Mouse (Mus musculus): ENCODE results near the gene Tmem132e. TPM values are rescaled to one million over a fixed set of nuclear protein-coding genes. Genes with fewer than 3 reads are reported as not detected.

The Tmem132e gene
- polyA plus RNA-seq, 1 experiment: not detected

DNA sequence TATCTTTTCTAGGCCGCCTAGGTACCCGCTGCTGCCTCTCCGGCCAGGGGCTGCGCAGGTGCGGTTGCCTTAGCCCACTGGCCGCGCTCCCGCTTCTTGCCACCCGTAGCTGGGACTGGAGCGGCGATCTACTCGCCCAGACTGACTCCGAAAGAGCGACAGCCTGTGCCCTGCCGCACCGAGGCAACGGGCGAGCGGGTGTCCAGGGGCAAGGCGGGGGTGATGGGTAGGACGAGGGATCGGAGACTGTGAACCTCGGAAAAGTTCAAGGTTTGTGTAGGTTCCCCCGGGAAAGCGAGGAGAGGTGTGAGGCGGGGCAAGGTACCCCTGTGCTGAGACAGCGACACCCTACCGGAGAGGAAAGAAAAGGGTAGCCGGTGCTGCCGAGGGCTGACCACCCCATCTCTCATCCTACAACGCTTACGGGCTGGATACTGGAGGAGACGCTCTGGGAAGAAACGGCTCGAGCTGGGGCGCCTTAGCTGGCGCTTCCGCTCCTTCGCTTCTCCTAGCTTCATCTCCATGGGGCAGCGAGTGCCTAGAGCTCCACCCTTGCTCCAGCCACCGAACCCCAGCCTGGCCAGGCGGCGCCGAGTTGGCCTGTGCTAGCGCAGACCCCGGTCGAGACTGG lies 874 bp upstream of the Tmem132e start:
- H3K36me3 ChIP-seq (replicated peaks; ENCODE audit: low read length): no peaks in the 10 kb centered on the region
- H3K9me3 ChIP-seq: no peaks in the 10 kb centered on the region
- no peak overlapping the region for H3K4me3 ChIP-seq (replicated peaks)
- peaks cover 93% of the 10 kb centered on the region for H3K27me3 ChIP-seq (replicated peaks)
- 0 out of 2 replicates have a peak, but pooled peaks cover 3% of the 10 kb centered on the region for H3K4me1 ChIP-seq
- TF ChIP-seq GATA1 (IDR thresholded peaks at IDR 0.05; ENCODE audit: borderline replicate concordance, low read length) (no peak), FLI1 (IDR thresholded peaks at IDR 0.05; ENCODE audit: low read length) (no peak)

DNA sequence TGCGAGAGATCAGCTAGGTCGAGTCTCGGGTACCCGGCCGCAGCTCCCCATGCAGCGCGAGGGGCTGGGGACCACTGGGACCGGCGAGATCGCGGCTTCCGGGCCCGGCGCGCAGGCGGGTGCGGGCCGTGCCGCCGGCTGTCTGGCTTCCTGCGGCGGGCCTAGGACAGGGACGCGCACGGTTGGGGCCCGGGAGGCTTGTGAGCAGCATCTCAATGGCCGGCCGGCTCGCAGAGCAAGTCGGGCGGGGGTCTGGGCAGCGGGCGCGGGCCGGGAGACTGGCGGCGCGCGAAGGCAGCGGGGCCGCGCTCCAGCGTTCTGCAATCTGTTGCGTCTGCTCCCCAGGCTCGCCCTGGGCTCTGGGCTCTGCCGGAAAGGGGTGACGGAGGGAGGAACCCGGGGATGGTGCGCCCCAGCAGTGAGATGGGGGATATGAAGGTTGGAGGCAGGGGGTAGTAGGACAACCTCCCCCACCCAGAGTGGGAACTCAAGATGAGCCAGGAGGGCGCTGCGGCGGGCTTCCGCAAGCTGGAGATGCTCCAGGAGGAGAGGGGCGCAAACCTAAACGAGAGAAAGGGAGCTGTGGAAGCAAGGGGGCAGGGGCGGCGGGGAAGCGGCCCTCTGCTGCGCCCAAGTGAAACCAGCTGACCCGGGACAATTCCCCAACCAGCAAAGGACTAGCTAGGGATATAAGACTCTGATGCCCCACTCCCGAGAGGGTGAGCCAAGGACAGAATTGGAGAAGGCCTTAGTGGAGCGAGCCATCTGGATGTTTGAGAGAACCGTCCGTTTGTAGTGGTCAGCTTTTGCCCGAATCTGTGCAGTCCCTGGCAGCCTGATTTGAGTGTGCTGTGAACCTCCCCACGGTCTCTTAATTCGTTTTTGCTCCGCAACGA lies 944 bp downstream of the Tmem132e start:
- Histone ChIP-seq H3K4me1 (0 out of 2 replicates have a peak, but pooled peaks cover 3% of the 10 kb centered on the region), H3K36me3 (replicated peaks; ENCODE audit: low read length) (no peaks in the 10 kb centered on the region), H3K4me3 (replicated peaks) (no peak overlapping the region), H3K9me3 (no peaks in the 10 kb centered on the region), H3K27me3 (replicated peaks) (peaks cover 87% of the 10 kb centered on the region)
- TF ChIP-seq FLI1 (IDR thresholded peaks at IDR 0.05; ENCODE audit: low read length) (no peak), GATA1 (IDR thresholded peaks at IDR 0.05; ENCODE audit: borderline replicate concordance, low read length) (no peak)

DNA sequence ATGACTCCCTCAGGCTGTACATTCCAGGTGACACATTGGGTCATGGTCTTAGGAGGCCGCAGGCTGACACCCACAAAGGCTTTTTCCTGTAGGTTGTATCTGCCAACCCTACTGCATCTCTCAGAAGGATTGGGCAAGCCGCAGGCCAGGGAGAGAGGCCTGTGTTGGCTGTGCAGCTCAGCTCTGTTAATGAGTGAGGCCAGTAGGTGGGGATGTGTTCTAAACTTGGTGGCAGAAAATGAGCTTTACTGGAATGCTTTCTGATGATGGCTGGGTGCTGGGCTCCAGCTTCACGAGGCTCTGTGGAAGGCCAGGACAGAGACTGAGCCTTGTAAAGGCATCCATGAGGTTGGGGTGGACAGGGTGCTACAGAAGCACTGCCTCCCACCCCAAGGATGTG lies 3.6 kb downstream of the Tmem132e start:
- peaks cover 70% of the 10 kb centered on the region for H3K27me3 ChIP-seq (replicated peaks)
- H3K36me3 ChIP-seq (replicated peaks; ENCODE audit: low read length): no peaks in the 10 kb centered on the region
- no peak for TF ChIP-seq GATA1 (IDR thresholded peaks at IDR 0.05; ENCODE audit: borderline replicate concordance, low read length)
- no peak for TF ChIP-seq FLI1 (IDR thresholded peaks at IDR 0.05; ENCODE audit: low read length)
- H3K9me3 ChIP-seq: no peaks in the 10 kb centered on the region
- 0 out of 2 replicates have a peak, but pooled peaks cover 3% of the 10 kb centered on the region for H3K4me1 ChIP-seq
- H3K4me3 ChIP-seq (replicated peaks): no peak overlapping the region

DNA sequence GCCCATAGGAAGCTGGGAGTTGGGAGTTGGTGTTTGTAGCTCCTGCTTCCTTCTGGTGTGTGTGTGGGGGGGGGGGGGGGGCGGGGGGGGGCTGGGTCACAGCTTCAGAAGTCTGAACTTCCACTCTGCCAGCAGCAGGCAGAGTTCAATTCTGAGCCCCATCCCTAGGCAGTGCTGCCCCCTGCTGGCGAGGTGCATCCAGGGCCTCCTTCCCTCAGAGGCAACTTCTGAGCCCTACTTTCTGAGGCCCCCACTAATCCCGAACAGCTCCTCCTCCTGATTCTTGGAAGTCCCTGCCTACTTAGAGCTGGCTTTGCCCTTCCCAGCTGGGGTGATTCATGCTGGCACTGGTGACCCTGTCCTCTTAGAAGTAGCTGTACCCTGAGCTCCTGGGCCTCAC lies 10.9 kb downstream of the Tmem132e start:
- H3K9me3 ChIP-seq: peaks cover 3% of the 10 kb centered on the region; the same call in 1 of the 2 replicates
- peaks cover 24% of the 10 kb centered on the region for H3K27me3 ChIP-seq (replicated peaks)
- H3K4me3 ChIP-seq (replicated peaks): no peak overlapping the region
- TF ChIP-seq FLI1 (IDR thresholded peaks at IDR 0.05; ENCODE audit: low read length) (no peak), GATA1 (IDR thresholded peaks at IDR 0.05; ENCODE audit: borderline replicate concordance, low read length) (no peak)
- H3K4me1 ChIP-seq: no peaks in the 10 kb centered on the region
- no peaks in the 10 kb centered on the region for H3K36me3 ChIP-seq (replicated peaks; ENCODE audit: low read length)

DNA sequence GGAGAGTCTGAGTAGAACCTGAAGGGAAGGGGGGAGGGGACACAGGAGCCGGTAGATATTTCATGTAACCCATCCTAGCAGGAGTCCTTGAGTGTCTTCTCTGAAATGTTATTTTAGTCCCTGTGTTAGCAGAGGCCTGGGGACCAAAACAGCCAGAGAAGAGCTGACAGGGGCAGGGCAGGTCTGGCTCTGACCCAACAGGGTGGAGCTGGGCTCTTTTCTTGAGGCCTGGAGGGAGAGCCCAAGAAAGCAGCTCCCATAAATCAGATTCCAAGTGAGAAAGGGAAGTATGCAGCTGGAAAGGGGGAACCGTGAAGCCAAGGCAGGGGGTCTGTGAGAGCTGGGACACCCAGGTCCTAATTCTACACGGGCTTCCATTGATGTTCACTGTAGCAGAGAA lies 16.9 kb downstream of the Tmem132e start:
- H3K4me3 ChIP-seq (replicated peaks): no peak overlapping the region
- no peaks in the 10 kb centered on the region for H3K9me3 ChIP-seq
- H3K27me3 ChIP-seq (replicated peaks): peaks cover 26% of the 10 kb centered on the region
- TF ChIP-seq GATA1 (IDR thresholded peaks at IDR 0.05; ENCODE audit: borderline replicate concordance, low read length) (no peak), FLI1 (IDR thresholded peaks at IDR 0.05; ENCODE audit: low read length) (no peak)
- no peaks in the 10 kb centered on the region for H3K4me1 ChIP-seq
- H3K36me3 ChIP-seq (replicated peaks; ENCODE audit: low read length): no peaks in the 10 kb centered on the region

DNA sequence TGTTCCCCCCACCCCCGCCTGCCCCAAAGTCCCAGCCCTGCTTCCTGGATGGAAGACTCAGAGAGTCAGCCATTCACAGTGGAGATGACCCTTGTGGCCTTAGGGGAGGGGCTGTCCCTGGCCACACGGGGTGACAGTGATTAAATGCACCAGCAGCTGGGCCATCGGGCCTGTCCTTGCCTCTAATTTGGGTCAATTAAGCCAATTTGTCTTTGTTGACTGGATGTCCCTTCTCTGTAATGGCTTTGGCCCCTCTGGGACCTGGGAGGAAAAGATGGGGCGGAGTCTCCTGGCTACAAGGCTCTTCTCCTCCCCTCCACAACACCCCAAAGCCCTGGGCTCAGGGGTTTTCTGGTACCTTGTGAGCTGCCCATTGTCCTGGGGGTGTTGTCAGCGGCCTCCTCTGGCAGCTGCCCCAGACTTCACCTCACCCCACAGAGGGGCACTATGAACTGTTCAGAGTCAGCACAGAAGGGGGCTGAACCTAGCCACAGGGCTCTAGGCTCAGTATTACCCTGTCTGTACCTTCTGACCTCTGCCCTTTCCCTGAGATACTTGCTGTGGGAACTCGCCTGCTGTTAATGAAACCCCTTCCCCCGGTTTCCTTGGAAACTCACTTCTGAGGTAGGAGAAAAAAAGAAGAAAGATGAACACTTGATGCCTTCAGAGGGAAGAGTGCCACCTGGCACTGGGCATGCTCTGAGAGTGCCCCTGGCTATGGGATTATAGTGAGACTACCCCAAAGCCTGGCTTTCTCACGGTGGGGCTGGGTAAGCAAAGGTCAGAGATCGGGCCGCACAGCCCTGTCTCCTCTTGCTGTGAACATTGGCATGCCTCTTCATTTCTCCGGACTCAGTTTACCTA lies 17.9 kb downstream of the Tmem132e start:
- Histone ChIP-seq H3K36me3 (replicated peaks; ENCODE audit: low read length) (no peaks in the 10 kb centered on the region), H3K27me3 (replicated peaks) (peaks cover 23% of the 10 kb centered on the region), H3K9me3 (no peaks in the 10 kb centered on the region), H3K4me3 (replicated peaks) (no peak overlapping the region), H3K4me1 (no peaks in the 10 kb centered on the region)
- TF ChIP-seq GATA1 (IDR thresholded peaks at IDR 0.05; ENCODE audit: borderline replicate concordance, low read length) (no peak), FLI1 (IDR thresholded peaks at IDR 0.05; ENCODE audit: low read length) (no peak)

DNA sequence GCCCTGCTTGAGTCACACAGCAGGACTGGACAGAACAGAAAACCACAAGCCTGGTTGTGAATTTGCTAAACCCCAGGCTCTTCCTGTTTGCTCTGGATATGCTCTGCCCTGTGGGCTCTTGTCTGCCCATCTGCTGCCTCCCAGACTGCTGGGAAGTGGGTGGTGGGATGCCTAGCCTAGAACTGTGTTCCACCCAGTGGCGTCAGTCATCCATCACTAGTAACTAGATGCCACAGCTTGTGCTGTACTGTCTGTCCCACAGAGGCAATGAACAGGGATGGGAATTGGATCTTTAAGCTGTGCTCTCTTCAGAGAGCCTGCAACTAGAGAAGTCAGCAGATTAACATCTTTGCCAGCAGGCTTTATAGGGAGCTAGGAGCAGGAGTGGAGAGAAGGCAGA lies 23.8 kb downstream of the Tmem132e start:
- peaks cover 14% of the 10 kb centered on the region for H3K27me3 ChIP-seq (replicated peaks)
- TF ChIP-seq FLI1 (IDR thresholded peaks at IDR 0.05; ENCODE audit: low read length) (no peak), GATA1 (IDR thresholded peaks at IDR 0.05; ENCODE audit: borderline replicate concordance, low read length) (no peak)
- no peaks in the 10 kb centered on the region for H3K4me1 ChIP-seq
- no peaks in the 10 kb centered on the region for H3K9me3 ChIP-seq
- H3K4me3 ChIP-seq (replicated peaks): no peak overlapping the region
- no peaks in the 10 kb centered on the region for H3K36me3 ChIP-seq (replicated peaks; ENCODE audit: low read length)

DNA sequence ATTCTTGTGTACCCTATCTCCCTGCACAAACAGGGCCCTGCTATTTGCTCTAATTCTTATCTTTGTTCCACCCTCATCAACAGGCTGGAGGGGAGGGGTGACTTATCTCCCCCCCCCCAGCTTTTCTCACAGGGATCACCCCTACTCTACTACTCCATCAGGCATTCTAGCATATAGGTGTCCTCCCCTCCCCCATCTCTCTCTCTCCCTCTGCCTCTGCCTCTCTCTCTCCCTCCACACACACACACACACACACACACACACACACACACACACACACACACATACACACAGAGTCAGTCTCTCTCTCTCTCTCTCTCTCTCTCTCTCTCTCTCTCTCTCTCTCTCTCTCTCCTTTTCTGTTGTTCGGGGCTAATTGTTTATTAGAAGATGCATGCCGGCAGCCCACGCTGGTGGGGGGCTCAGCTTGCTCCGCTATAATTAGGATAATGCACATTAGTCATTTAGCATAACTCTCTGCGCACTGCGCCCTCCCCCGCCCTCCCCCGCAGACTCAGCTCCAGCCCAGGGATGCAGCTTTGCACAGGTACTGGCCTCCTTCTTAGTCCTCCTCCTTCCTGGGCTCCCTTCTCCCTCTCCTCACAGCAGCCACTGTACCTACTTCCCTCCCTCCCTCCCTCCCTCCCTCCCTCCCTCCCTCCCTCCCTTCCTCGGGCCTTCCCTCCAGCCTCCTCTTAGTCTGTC lies 29.8 kb downstream of the Tmem132e start:
- TF ChIP-seq GATA1 (IDR thresholded peaks at IDR 0.05; ENCODE audit: borderline replicate concordance, low read length): no peak
- TF ChIP-seq FLI1 (IDR thresholded peaks at IDR 0.05; ENCODE audit: low read length): no peak
- H3K27me3 ChIP-seq (replicated peaks): peaks cover 20% of the 10 kb centered on the region
- no peaks in the 10 kb centered on the region for H3K36me3 ChIP-seq (replicated peaks; ENCODE audit: low read length)
- H3K4me3 ChIP-seq (replicated peaks): no peak overlapping the region
- no peaks in the 10 kb centered on the region for H3K4me1 ChIP-seq
- no peaks in the 10 kb centered on the region for H3K9me3 ChIP-seq

DNA sequence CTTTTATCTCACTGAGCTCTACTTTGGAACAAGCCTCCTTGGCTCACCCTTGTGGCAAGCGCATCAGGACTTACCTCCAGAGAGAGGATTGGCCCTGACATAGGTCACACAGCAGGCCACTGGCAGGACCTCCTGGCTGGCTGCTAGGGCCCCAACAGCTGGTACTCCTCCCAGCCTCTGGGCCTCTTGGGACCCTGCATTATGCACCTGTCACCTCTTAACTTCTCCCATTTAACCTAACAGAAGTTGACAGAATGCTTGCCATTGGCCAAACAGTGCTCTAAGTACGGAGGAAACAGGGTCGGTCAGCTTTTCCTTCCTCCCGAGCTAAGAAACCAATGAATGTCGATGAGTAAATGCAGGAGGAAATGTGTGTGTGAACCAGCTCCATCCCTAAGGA lies 33.2 kb downstream of the Tmem132e start:
- Histone ChIP-seq H3K4me3 (replicated peaks) (no peak overlapping the region), H3K4me1 (no peaks in the 10 kb centered on the region), H3K9me3 (no peaks in the 10 kb centered on the region), H3K27me3 (replicated peaks) (peaks cover 24% of the 10 kb centered on the region), H3K36me3 (replicated peaks; ENCODE audit: low read length) (no peaks in the 10 kb centered on the region)
- no peak for TF ChIP-seq GATA1 (IDR thresholded peaks at IDR 0.05; ENCODE audit: borderline replicate concordance, low read length)
- no peak for TF ChIP-seq FLI1 (IDR thresholded peaks at IDR 0.05; ENCODE audit: low read length)

All from megakaryocyte, embryonic 14.5 days (primary cell).